Comparison of ENCODE assay signal across 8 mouse cellular contexts in the genomic region with DNA sequence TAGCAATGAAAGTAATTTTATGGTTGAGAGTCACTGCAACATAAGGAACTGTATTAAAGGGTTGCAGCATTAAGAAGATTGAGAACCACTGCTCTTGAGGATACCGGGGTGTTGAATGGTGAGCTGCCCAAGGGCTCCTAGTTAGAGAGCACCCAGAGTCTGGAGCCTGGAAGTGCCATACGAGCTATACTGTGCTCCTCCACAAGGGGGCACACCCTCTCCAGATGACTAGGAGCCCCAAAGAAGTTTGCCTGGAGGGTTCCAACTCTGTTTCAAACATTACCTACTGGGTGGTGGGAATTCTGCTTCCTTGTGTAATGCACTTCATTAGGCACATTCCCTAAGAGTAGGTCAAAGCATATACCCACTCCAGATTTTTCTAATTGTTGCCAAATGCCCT.
A peak's percentile ranks its signal among the peaks of the same experiment; 100 is the strongest.
DNase-seq lines count a peak whose midpoint lies in the region; ATAC-seq and TF ChIP-seq lines count a peak whose summit lies in the region.

No protein-coding gene starts in this region.

- TF ChIP-seq EP300 in heart, adult 2 months (IDR thresholded peaks at IDR 0.05; ENCODE audit: insufficient read depth, low read depth, low read length), result no peak

- no peak for TF ChIP-seq POLR2A in heart, adult 2 months (IDR thresholded peaks at IDR 0.05; ENCODE audit: insufficient read depth, low read depth, low read length)

- H3K36me3 ChIP-seq in heart, adult 2 months (ENCODE audit: control insufficient read depth, insufficient read depth, low read length), result no peaks in the 10 kb centered on the region
- H3K36me3 ChIP-seq in heart, embryonic 12.5 days, result no peaks in the 10 kb centered on the region
- no peaks in the 10 kb centered on the region for H3K36me3 ChIP-seq in lung, embryonic 14.5 days (ENCODE audit: insufficient read depth)

- H3K27me3 ChIP-seq in heart, adult 2 months (ENCODE audit: control insufficient read depth, insufficient read depth, low read length), result no peaks in the 10 kb centered on the region
- peaks cover 51% of the 10 kb centered on the region for H3K27me3 ChIP-seq in heart, embryonic 12.5 days (replicated peaks)
- no peaks in the 10 kb centered on the region for H3K27me3 ChIP-seq in lung, embryonic 14.5 days (ENCODE audit: insufficient read depth, low read length)

- peak; percentile 30 to 68 for DNase-seq in heart, adult 2 months
- peak; percentile 50 for DNase-seq in B cell, adult 2 months
- peak; percentile 82 for DNase-seq in adrenal gland, postnatal 10 days
- peak; percentile 75 for DNase-seq in embryo, embryonic 10.5 days (ENCODE audit: low spot score)
- peak; percentile 77 for DNase-seq in kidney, postnatal 10 days
- peak; percentile 74 for DNase-seq in lung, embryonic 14.5 days
- DNase-seq in thymus, postnatal 0 days (ENCODE audit: low spot score), result peak; percentile 42

- no peak overlapping the region for H3K27ac ChIP-seq in heart, adult 2 months
- no peak overlapping the region for H3K27ac ChIP-seq in heart, embryonic 12.5 days (ENCODE audit: poor library complexity, severe bottlenecking)
- H3K27ac ChIP-seq in lung, embryonic 14.5 days (ENCODE audit: low read depth), result no peak overlapping the region

- no peak overlapping the region for H3K4me2 ChIP-seq in heart, embryonic 12.5 days
- no peak overlapping the region for H3K4me2 ChIP-seq in lung, embryonic 14.5 days

- WGBS in heart, adult 2 months, result 29% methylated on average over 2 of the region's 2 CpGs
- WGBS in heart, embryonic 12.5 days, result 23% methylated on average over 2 of the region's 2 CpGs
- WGBS in lung, embryonic 14.5 days, result 25% methylated on average over 2 of the region's 2 CpGs

- TF ChIP-seq CTCF in heart, adult 2 months (IDR thresholded peaks at IDR 0.05), result peak; percentile 89
- TF ChIP-seq CTCF in lung, embryonic 14.5 days (IDR thresholded peaks at IDR 0.05; ENCODE audit: low read depth), result peak; percentile 73

- no peak overlapping the region for H3K4me3 ChIP-seq in heart, adult 2 months
- no peak overlapping the region for H3K4me3 ChIP-seq in heart, embryonic 12.5 days
- H3K4me3 ChIP-seq in lung, embryonic 14.5 days (ENCODE audit: low read depth, low read length), result no peak overlapping the region

- no peaks in the 10 kb centered on the region for H3K9me3 ChIP-seq in heart, embryonic 12.5 days (replicated peaks)
- no peaks in the 10 kb centered on the region for H3K9me3 ChIP-seq in lung, embryonic 14.5 days (ENCODE audit: low read depth, low read length)

- intact Hi-C loops in heart, adult 2 months (cut with DNase I), result loop anchor here (1.0 to 10.0 kb wide), 3 partner anchors 72 to 99 kb away; no protein-coding TSS in a partner anchor

- H3K9ac ChIP-seq in heart, adult 2 months (ENCODE audit: low read depth, low read length), result no peak overlapping the region
- H3K9ac ChIP-seq in heart, embryonic 12.5 days, result no peak overlapping the region
- H3K9ac ChIP-seq in lung, embryonic 14.5 days, result no peak overlapping the region

- ATAC-seq in heart, embryonic 12.5 days (ENCODE audit: insufficient number of reproducible peaks, low FRiP score), result no peak
- no peak for ATAC-seq in lung, embryonic 14.5 days (ENCODE audit: insufficient read depth)

- H3K4me1 ChIP-seq in heart, adult 2 months (ENCODE audit: control insufficient read depth, insufficient read depth, low read length), result no peaks in the 10 kb centered on the region
- H3K4me1 ChIP-seq in heart, embryonic 12.5 days (replicated peaks), result peaks cover 4% of the 10 kb centered on the region; the same call in 1 of the 2 replicates
- H3K4me1 ChIP-seq in lung, embryonic 14.5 days (ENCODE audit: insufficient read depth), result no peaks in the 10 kb centered on the region

- no peaks in the 10 kb centered on the region for H3K79me2 ChIP-seq in heart, adult 2 months (replicated peaks; ENCODE audit: control insufficient read depth, insufficient read depth, low read length)
